In the genomic region with DNA sequence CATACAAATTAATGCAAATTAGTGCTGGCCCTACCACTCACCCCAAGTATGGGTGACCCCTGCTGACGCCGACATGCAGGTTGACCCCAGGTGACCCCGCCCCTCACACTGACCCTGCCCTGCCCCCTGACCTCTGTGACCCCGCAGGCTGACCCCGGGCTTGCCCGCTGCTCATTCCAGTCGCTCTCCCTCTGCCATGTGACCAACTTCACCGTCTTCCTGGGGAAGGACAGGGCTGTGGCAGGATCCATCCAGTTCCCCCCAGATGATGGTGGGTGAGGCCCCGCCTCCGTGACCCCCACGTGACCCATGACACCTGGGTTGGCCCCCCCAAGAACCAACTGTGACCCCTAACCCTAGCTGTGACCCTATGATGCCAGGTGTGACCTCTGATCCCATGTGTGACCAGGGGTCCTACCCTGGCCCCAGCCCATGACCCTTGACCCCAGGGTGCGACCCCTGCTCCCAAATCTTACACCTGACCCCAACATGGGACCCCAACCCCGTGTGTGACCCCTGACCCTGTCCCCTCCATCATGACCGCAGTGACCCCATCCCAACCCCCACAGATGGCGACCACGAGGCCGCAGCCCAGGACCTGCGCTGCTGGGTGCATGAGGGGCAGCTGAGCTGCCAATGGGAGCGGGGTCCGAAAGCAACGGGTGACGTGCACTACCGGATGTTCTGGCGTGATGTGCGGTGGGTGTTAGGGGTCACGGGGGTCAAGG, we compare ENCODE assay signal across 9 mouse cellular contexts. TPM values are rescaled to one million over a fixed set of nuclear protein-coding genes. Genes with fewer than 3 reads are reported as not detected.
DNase-seq lines count a peak whose midpoint lies in the region; ATAC-seq lines count a peak whose summit lies in the region.
"Had no signal": no experiment of that assay in that cellular context is flagged by ENCODE, and none has a peak within 500 bp of the region (broad histone marks: within the 10 kb centered on the region; RNA-seq: fewer than 3 reads in every experiment).

No protein-coding gene starts in this region.

- no peak for ATAC-seq in erythroid progenitor cell, adult 5-6 weeks (replicated peaks; ENCODE audit: low FRiP score, poor library complexity, severe bottlenecking)

- peak; percentile 29 to 59 for DNase-seq in adrenal gland, adult (ENCODE audit: inconsistent age in 2 of 2, low spot score in 1 of 2)
- no peak for DNase-seq in adrenal gland, postnatal 4 days (ENCODE audit: low spot score in 2 of 2)
- DNase-seq in kidney, postnatal 10 days, result peak; percentile 41
- DNase-seq in kidney, adult 18-20 months, result no peak
- peak; percentile 11 to 16 for DNase-seq in B cell, adult 2 months
- DNase-seq in left cerebral cortex, postnatal 25 days (ENCODE audit: low spot score in 2 of 2), result peak; percentile 6 to 9
- no peak for DNase-seq in natural killer cell, adult 2 months (ENCODE audit: low spot score in 2 of 2)

- intact Hi-C loops in left cerebral cortex, postnatal 25 days (cut with DNase I), result loop anchor here (10.0 kb wide), 2 partner anchors 224 to 356 kb away; partner anchors contain the start of genes Psmd6 and Slc4a7

RNA-seq across cellular contexts. Expression of gene Il3ra, which starts 2.8 kb away (rescaled TPM):
- 10 to 100 TPM; 20.1 to 22.3 TPM for total RNA-seq in adrenal gland, postnatal 4 days (2021)
- total RNA-seq in left cerebral cortex, postnatal 25 days (2021), result 1 to 10 TPM; 3.3 to 5.5 TPM
- total RNA-seq in erythroid progenitor cell, adult 5-6 weeks (2015; ENCODE audit: low replicate concordance), result 2.5 and 4.3 TPM in 2 replicates
- 4.8 and 5.8 TPM in 2 replicates for total RNA-seq in erythroid progenitor cell, adult 5-6 weeks (2017; ENCODE audit: low replicate concordance)

RNA-seq across cellular contexts. Expression of gene Olfr31, which starts 26.2 kb away (rescaled TPM):
- not detected for total RNA-seq in adrenal gland, postnatal 4 days (2021)
- not detected for total RNA-seq in left cerebral cortex, postnatal 25 days (2021)
- total RNA-seq in erythroid progenitor cell, adult 5-6 weeks (2015; ENCODE audit: low replicate concordance), result not detected in 2 replicates
- total RNA-seq in erythroid progenitor cell, adult 5-6 weeks (2017; ENCODE audit: low replicate concordance), result not detected in 2 replicates
- total RNA-seq: liver, adult 2 months had no signal

RNA-seq across cellular contexts. Expression of gene Olfr721-ps1, which starts 52.3 kb away (rescaled TPM):
- total RNA-seq in adrenal gland, postnatal 4 days (2021), result not detected
- not detected for total RNA-seq in left cerebral cortex, postnatal 25 days (2021)
- not detected in 2 replicates for total RNA-seq in erythroid progenitor cell, adult 5-6 weeks (2015; ENCODE audit: low replicate concordance)
- not detected in 2 replicates for total RNA-seq in erythroid progenitor cell, adult 5-6 weeks (2017; ENCODE audit: low replicate concordance)
- total RNA-seq: liver, adult 2 months had no signal

Comparison
In these comparisons a context has a peak if more than half of its experiments do, and no peak if none do; other contexts are left out.
1. DNase-seq: peak in adrenal gland, adult (2 of 2), kidney, postnatal 10 days (single experiment), B cell, adult 2 months (2 of 2) and left cerebral cortex, postnatal 25 days (2 of 2); none in adrenal gland, postnatal 4 days (0 of 2), kidney, adult 18-20 months (single experiment) and natural killer cell, adult 2 months (0 of 2).